Mouse (Mus musculus): ENCODE measurements around the gene Smyd3. TPM values are rescaled to one million over a fixed set of nuclear protein-coding genes. Genes with fewer than 3 reads are reported as not detected.

Smyd3 gene
- polyA plus RNA-seq, 1 experiment from 2014 or later = 11.3 TPM

DNA sequence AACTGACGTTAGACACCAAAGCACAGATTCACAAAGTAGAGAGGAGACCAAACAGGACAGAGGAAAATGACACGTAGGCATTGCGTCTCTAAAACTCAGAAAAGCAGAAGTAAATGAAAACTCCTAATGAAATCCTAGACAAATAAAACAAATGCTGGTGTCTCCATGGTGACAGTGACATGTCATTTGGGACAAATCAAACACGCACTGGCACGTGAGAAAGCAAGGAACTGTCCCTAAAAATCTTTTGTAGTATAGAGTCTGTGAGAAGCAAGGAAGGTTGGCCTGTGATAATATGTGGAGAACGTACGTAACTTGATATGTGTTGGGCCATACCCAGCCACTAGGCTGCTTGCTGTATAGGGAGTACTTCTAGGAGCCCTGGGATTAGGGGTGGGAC, 399.2 kb downstream of the Smyd3 start:
- 87% methylated on average over 7 of the region's 7 CpGs for WGBS
- peaks cover 11 to 12% of the 10 kb centered on the region in 2 experiments for H3K4me1 ChIP-seq (ENCODE audit: control insufficient read depth in 2 of 2, insufficient read depth in 2 of 2, low read length in 2 of 2)
- no peak overlapping the region for H3K27ac ChIP-seq (replicated peaks in 1 of 2; ENCODE audit: control insufficient read depth in 1 of 2, insufficient read depth in 1 of 2, low read depth in 2 of 2, low read length in 2 of 2)
- no peak overlapping the region for H3K4me2 ChIP-seq (ENCODE audit: low read length)
- H3K27me3 ChIP-seq (ENCODE audit: control insufficient read depth, insufficient read depth, low read length) = no peaks in the 10 kb centered on the region
- 0 out of 2 replicates have a peak, but pooled peaks cover 5% of the 10 kb centered on the region for H3K9me3 ChIP-seq (ENCODE audit: control insufficient read depth, low read length)
- ATAC-seq (ENCODE audit: insufficient number of reproducible peaks, insufficient read depth, low FRiP score, low read depth) = no peak
- no peak overlapping the region for H3K9ac ChIP-seq (ENCODE audit: low read length)
- H3K36me3 ChIP-seq (ENCODE audit: control insufficient read depth, insufficient read depth, low read length) = no peaks in the 10 kb centered on the region
- H3K4me3 ChIP-seq (ENCODE audit: control insufficient read depth in 1 of 2, insufficient read depth in 1 of 2, low read depth in 1 of 2, low read length in 2 of 2) = no peak overlapping the region

- no peaks in the 10 kb centered on the region for H3K27me3 ChIP-seq (ENCODE audit: control insufficient read depth, insufficient read depth, low read length)
- ATAC-seq (ENCODE audit: insufficient number of reproducible peaks, insufficient read depth, low FRiP score, low read depth) = no peak
- peaks cover 11 to 12% of the 10 kb centered on the region in 2 experiments for H3K4me1 ChIP-seq (ENCODE audit: control insufficient read depth in 2 of 2, insufficient read depth in 2 of 2, low read length in 2 of 2)
- H3K9ac ChIP-seq (ENCODE audit: low read length) = no peak overlapping the region
- H3K4me3 ChIP-seq (ENCODE audit: control insufficient read depth in 1 of 2, insufficient read depth in 1 of 2, low read depth in 1 of 2, low read length in 2 of 2) = no peak overlapping the region
- 41% methylated on average over 10 of the region's 10 CpGs for WGBS
- H3K36me3 ChIP-seq (ENCODE audit: control insufficient read depth, insufficient read depth, low read length) = no peaks in the 10 kb centered on the region
- H3K27ac ChIP-seq (replicated peaks in 1 of 2; ENCODE audit: control insufficient read depth in 1 of 2, insufficient read depth in 1 of 2, low read depth in 2 of 2, low read length in 2 of 2) = no peak overlapping the region
- no peak overlapping the region for H3K4me2 ChIP-seq (ENCODE audit: low read length)
- H3K9me3 ChIP-seq (ENCODE audit: control insufficient read depth, low read length) = 0 out of 2 replicates have a peak, but pooled peaks cover 6% of the 10 kb centered on the region
Observed at GRCm38 (mm10) chr1:179116729-179117663, 400.8 kb downstream of the Smyd3 start.

GRCm38 (mm10) chr1:179114833-179115495, 402.9 kb downstream of the Smyd3 start:
- no peak overlapping the region for H3K4me3 ChIP-seq (ENCODE audit: control insufficient read depth in 1 of 2, insufficient read depth in 1 of 2, low read depth in 1 of 2, low read length in 2 of 2)
- 63% methylated on average over 7 of the region's 7 CpGs for WGBS
- no peaks in the 10 kb centered on the region for H3K36me3 ChIP-seq (ENCODE audit: control insufficient read depth, insufficient read depth, low read length)
- H3K9me3 ChIP-seq (ENCODE audit: control insufficient read depth, low read length) = 0 out of 2 replicates have a peak, but pooled peaks cover 6% of the 10 kb centered on the region
- H3K4me1 ChIP-seq (ENCODE audit: control insufficient read depth in 2 of 2, insufficient read depth in 2 of 2, low read length in 2 of 2) = peaks cover 12 to 21% of the 10 kb centered on the region in 2 experiments
- H3K27ac ChIP-seq (replicated peaks in 1 of 2; ENCODE audit: control insufficient read depth in 1 of 2, insufficient read depth in 1 of 2, low read depth in 2 of 2, low read length in 2 of 2) = no peak overlapping the region
- no peaks in the 10 kb centered on the region for H3K27me3 ChIP-seq (ENCODE audit: control insufficient read depth, insufficient read depth, low read length)
- H3K4me2 ChIP-seq (ENCODE audit: low read length) = no peak overlapping the region
- H3K9ac ChIP-seq (ENCODE audit: low read length) = no peak overlapping the region
- ATAC-seq (ENCODE audit: insufficient number of reproducible peaks, insufficient read depth, low FRiP score, low read depth) = no peak

DNA sequence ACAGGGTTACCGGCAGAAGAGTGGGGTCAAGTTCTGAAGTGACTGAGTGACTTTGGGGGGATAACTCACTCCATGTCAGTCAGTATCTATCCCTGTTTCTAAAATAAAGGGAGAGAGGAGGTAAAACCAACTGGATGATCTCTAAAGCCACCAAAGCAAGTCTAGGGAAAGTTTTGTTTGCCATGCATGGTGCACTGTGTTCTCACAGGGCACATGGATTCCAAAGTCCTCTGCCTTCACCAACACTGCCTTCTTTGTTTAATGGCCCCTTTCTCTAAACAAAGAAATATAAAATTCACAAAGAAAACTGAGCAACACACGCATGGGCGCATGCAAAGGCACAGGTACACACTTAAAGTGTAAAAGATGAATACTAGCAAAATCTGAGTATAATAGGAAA, 403.5 kb downstream of the Smyd3 start:
- Histone ChIP-seq H3K27me3 (ENCODE audit: control insufficient read depth, insufficient read depth, low read length) (no peaks in the 10 kb centered on the region), H3K4me1 (ENCODE audit: control insufficient read depth in 2 of 2, insufficient read depth in 2 of 2, low read length in 2 of 2) (peaks cover 12 to 21% of the 10 kb centered on the region in 2 experiments), H3K4me2 (ENCODE audit: low read length) (no peak overlapping the region), H3K4me3 (ENCODE audit: control insufficient read depth in 1 of 2, insufficient read depth in 1 of 2, low read depth in 1 of 2, low read length in 2 of 2) (no peak overlapping the region), H3K27ac (replicated peaks in 1 of 2; ENCODE audit: control insufficient read depth in 1 of 2, insufficient read depth in 1 of 2, low read depth in 2 of 2, low read length in 2 of 2) (no peak overlapping the region), H3K9me3 (ENCODE audit: control insufficient read depth, low read length) (0 out of 2 replicates have a peak, but pooled peaks cover 6% of the 10 kb centered on the region), H3K36me3 (ENCODE audit: control insufficient read depth, insufficient read depth, low read length) (no peaks in the 10 kb centered on the region), H3K9ac (ENCODE audit: low read length) (no peak overlapping the region)
- ATAC-seq (ENCODE audit: insufficient number of reproducible peaks, insufficient read depth, low FRiP score, low read depth) = no peak
- WGBS = 95% methylated on average over 3 of the region's 3 CpGs

- no peak overlapping the region for H3K9ac ChIP-seq (ENCODE audit: low read length)
- H3K27ac ChIP-seq (replicated peaks in 1 of 2; ENCODE audit: control insufficient read depth in 1 of 2, insufficient read depth in 1 of 2, low read depth in 2 of 2, low read length in 2 of 2) = no peak overlapping the region
- no peaks in the 10 kb centered on the region for H3K36me3 ChIP-seq (ENCODE audit: control insufficient read depth, insufficient read depth, low read length)
- H3K4me1 ChIP-seq (ENCODE audit: control insufficient read depth in 2 of 2, insufficient read depth in 2 of 2, low read length in 2 of 2) = peaks cover 2 to 8% of the 10 kb centered on the region in 2 experiments
- ATAC-seq (ENCODE audit: insufficient number of reproducible peaks, insufficient read depth, low FRiP score, low read depth) = no peak
- 0 out of 2 replicates have a peak, but pooled peaks cover 2% of the 10 kb centered on the region for H3K9me3 ChIP-seq (ENCODE audit: control insufficient read depth, low read length)
- H3K27me3 ChIP-seq (ENCODE audit: control insufficient read depth, insufficient read depth, low read length) = no peaks in the 10 kb centered on the region
- no peak overlapping the region for H3K4me3 ChIP-seq (ENCODE audit: control insufficient read depth in 1 of 2, insufficient read depth in 1 of 2, low read depth in 1 of 2, low read length in 2 of 2)
- H3K4me2 ChIP-seq (ENCODE audit: low read length) = no peak overlapping the region
- WGBS = 40% methylated on average over 7 of the region's 7 CpGs
Observed at GRCm38 (mm10) chr1:179108759-179109158, 409.1 kb downstream of the Smyd3 start.

DNA sequence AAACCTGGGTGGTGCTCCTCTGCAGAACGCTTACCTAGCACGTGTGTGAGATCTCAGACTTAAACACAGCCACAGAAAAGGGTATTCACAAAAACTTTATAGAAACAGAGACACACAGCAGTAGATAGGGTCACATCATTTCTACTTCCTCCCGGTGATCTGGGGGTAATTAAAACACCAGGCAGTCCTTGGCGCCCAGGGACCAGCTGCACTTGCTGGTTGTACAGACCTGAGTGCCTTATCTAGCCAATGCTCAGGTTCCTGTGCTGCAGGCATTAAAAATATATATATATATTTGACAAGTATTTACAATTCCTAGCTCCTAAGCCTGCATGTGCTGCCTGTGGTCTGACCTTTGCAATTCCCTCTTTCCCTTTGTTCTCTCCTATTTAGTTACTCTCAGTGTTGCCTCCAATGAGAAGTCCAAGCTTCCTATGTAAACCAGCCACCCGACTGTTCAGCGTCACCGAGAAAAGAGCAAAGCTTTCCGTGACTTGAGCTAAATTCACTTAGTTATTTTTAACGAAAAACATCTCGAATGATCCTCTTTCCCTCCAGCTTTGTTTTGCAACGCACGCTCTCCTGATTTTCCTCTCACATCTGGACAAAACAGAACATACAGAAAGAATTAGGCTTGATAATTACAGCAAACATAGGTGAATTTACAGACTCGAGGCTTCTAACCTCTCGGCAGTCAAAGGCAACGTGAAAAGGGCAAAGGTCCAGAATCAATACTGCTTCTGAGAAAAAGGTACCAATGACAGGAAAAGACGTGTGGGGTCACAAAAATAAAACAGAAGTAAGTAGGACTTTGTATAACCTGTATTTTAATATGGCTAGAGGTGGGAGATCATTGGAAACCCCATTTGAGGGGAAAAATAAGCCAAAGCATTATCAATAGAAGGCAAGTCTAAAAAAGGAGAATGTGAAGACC, 409.8 kb downstream of the Smyd3 start:
- H3K4me3 ChIP-seq (ENCODE audit: control insufficient read depth in 1 of 2, insufficient read depth in 1 of 2, low read depth in 1 of 2, low read length in 2 of 2) = no peak overlapping the region

DNA sequence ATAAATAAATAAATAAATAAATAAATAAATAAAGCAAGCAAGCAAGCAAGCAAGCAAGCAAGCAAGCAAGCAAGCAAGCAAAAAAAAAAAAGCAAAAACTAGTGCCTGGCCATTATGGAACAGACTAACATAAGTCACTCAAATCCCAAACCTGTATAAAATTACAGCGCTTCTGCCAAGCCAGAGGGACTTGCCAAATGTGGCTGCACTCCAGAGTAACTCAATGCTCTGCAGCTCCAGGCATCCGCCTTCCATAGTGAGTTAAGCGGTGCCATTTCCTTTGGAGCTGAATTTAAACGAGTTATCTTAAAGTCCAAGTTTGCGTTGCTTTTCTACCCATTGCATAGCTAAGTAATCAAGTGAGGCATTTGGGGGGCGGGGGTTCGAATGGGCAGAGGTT, 410.6 kb downstream of the Smyd3 start:
- Histone ChIP-seq H3K36me3 (ENCODE audit: control insufficient read depth, insufficient read depth, low read length) (no peaks in the 10 kb centered on the region), H3K4me3 (ENCODE audit: control insufficient read depth in 1 of 2, insufficient read depth in 1 of 2, low read depth in 1 of 2, low read length in 2 of 2) (no peak overlapping the region), H3K4me2 (ENCODE audit: low read length) (no peak overlapping the region), H3K9ac (ENCODE audit: low read length) (no peak overlapping the region), H3K27me3 (ENCODE audit: control insufficient read depth, insufficient read depth, low read length) (no peaks in the 10 kb centered on the region), H3K27ac (replicated peaks in 1 of 2; ENCODE audit: control insufficient read depth in 1 of 2, insufficient read depth in 1 of 2, low read depth in 2 of 2, low read length in 2 of 2) (no peak overlapping the region), H3K9me3 (ENCODE audit: control insufficient read depth, low read length) (no peaks in the 10 kb centered on the region), H3K4me1 (ENCODE audit: control insufficient read depth in 2 of 2, insufficient read depth in 2 of 2, low read length in 2 of 2) (peaks cover 2 to 8% of the 10 kb centered on the region in 2 experiments)
- 71% methylated on average over 7 of the region's 7 CpGs for WGBS
- no peak for ATAC-seq (ENCODE audit: insufficient number of reproducible peaks, insufficient read depth, low FRiP score, low read depth)

More for the DNA sequence above, 409.8 kb downstream of the Smyd3 start:
- no peak for ATAC-seq (ENCODE audit: insufficient number of reproducible peaks, insufficient read depth, low FRiP score, low read depth)
- Histone ChIP-seq H3K27ac (replicated peaks in 1 of 2; ENCODE audit: control insufficient read depth in 1 of 2, insufficient read depth in 1 of 2, low read depth in 2 of 2, low read length in 2 of 2) (no peak overlapping the region), H3K4me2 (ENCODE audit: low read length) (no peak overlapping the region), H3K4me1 (ENCODE audit: control insufficient read depth in 2 of 2, insufficient read depth in 2 of 2, low read length in 2 of 2) (peaks cover 2 to 8% of the 10 kb centered on the region in 2 experiments), H3K9me3 (ENCODE audit: control insufficient read depth, low read length) (no peaks in the 10 kb centered on the region), H3K36me3 (ENCODE audit: control insufficient read depth, insufficient read depth, low read length) (no peaks in the 10 kb centered on the region), H3K27me3 (ENCODE audit: control insufficient read depth, insufficient read depth, low read length) (no peaks in the 10 kb centered on the region), H3K9ac (ENCODE audit: low read length) (no peak overlapping the region)
- 68% methylated on average over 16 of the region's 16 CpGs for WGBS

Data from heart, embryonic 14.5 days (tissue).